Mouse (Mus musculus) ovary, postnatal 36 days (tissue): ENCODE results near the gene Rab8a.

Experiments
- DNase-seq: peaks from one replicate; pipeline ENCODE4 v3.0.0; 2022; ENCODE audit warnings: low spot score, mixed read lengths

The Rab8a gene

GRCm38 (mm10) chr8:72146556-72146955, 14.4 kb upstream of the Rab8a start:
- DNase-seq = no peak

- no peak for DNase-seq
Measured at GRCm38 (mm10) chr8:72147266-72147665, 13.7 kb upstream of the Rab8a start.

GRCm38 (mm10) chr8:72149056-72149455, 11.9 kb upstream of the Rab8a start:
- DNase-seq = no peak

GRCm38 (mm10) chr8:72151418-72152078, 9.5 kb upstream of the Rab8a start:
- no peak for DNase-seq

- no peak for DNase-seq
Measured at GRCm38 (mm10) chr8:72153382-72153781, 7.6 kb upstream of the Rab8a start.

GRCm38 (mm10) chr8:72158096-72158495, 2.9 kb upstream of the Rab8a start:
- DNase-seq = no peak

- no peak for DNase-seq
Measured at GRCm38 (mm10) chr8:72158726-72159125, 2.3 kb upstream of the Rab8a start.

- no peak for DNase-seq
Measured at GRCm38 (mm10) chr8:72160007-72160406, 993 bp upstream of the Rab8a start.

GRCm38 (mm10) chr8:72162821-72163220, 1.8 kb downstream of the Rab8a start:
- DNase-seq = no peak

- DNase-seq = no peak
Measured at GRCm38 (mm10) chr8:72169098-72169668, 8.2 kb downstream of the Rab8a start.

GRCm38 (mm10) chr8:72169681-72170249, 8.8 kb downstream of the Rab8a start:
- DNase-seq = no peak

- peak; percentile 54 for DNase-seq
Measured at GRCm38 (mm10) chr8:72177346-72177925, 16.4 kb downstream of the Rab8a start.

GRCm38 (mm10) chr8:72183554-72184202, 22.7 kb downstream of the Rab8a start:
- DNase-seq = no peak

- no peak for DNase-seq
Measured at GRCm38 (mm10) chr8:72187793-72188331, 26.9 kb downstream of the Rab8a start.

GRCm38 (mm10) chr8:72189417-72190214, 28.6 kb downstream of the Rab8a start, which contains the start of gene Hsh2d:
Hsh2d (plus strand) TSS chr8:72189638.
- no peak for DNase-seq

GRCm38 (mm10) chr8:72190215-72190539, 29.2 kb downstream of the Rab8a start:
- DNase-seq = no peak

- DNase-seq = no peak
Measured at GRCm38 (mm10) chr8:72192065-72192464, 31.1 kb downstream of the Rab8a start.

GRCm38 (mm10) chr8:72197997-72198396, 37.0 kb downstream of the Rab8a start:
- no peak for DNase-seq

GRCm38 (mm10) chr8:72208582-72208981, 47.6 kb downstream of the Rab8a start:
- DNase-seq = no peak

- DNase-seq = no peak
Measured at GRCm38 (mm10) chr8:72210222-72210621, 49.2 kb downstream of the Rab8a start.

GRCm38 (mm10) chr8:72210710-72211109, 49.7 kb downstream of the Rab8a start:
- DNase-seq = no peak

GRCm38 (mm10) chr8:72211846-72212245, 50.8 kb downstream of the Rab8a start:
- no peak for DNase-seq
